Mouse (Mus musculus) ovary, postnatal 10 days (tissue): Measurements from ENCODE around the gene Gm13272.
A peak's percentile ranks its signal among the peaks of the same experiment; 100 is the strongest.
"Not testable (repeated sequence)": the region's sequence is repeated elsewhere in the genome, so short reads cannot be mapped to it uniquely, and the experiment has no call there.

Experiments
- DNase-seq: peaks from one replicate; pipeline ENCODE4 v3.0.0; 2022; ENCODE audit warnings: low spot score

The Gm13272 gene

DNA sequence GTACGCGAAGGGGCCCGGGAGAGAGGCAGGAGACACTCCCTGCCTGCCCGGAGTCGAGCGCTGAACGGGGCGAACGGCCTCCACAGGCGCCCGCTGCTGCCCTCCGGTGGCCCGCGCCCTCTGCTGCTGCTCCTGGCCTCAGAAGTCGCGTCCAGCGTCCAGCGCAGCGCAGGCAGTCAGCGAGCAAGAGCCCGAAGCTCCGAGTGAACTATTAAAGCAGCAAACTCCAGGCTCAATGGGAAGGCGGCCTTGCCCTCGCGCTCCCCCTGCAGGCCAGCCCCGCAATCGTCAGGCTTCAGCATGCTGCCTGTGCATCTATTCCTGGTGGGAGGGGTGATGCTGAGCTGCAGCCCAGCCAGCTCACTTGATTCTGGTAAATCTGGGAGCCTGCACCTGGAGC lies 5.8 kb downstream of the Gm13272 start, which contains the start of gene Gm13276:
TSS of gene Gm13276 (plus strand) at position 301 of the 400 bp plus-strand sequence.
- not testable (repeated sequence) for DNase-seq

DNA sequence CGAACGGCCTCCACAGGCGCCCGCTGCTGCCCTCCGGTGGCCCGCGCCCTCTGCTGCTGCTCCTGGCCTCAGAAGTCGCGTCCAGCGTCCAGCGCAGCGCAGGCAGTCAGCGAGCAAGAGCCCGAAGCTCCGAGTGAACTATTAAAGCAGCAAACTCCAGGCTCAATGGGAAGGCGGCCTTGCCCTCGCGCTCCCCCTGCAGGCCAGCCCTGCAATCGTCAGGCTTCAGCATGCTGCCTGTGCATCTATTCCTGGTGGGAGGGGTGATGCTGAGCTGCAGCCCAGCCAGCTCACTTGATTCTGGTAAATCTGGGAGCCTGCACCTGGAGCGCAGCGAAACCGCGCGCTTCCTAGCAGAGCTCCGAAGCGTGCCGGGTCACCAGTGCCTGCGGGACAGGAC lies 8.8 kb downstream of the Gm13272 start, which contains the start of gene Gm13277:
TSS of gene Gm13277 (plus strand) at position 231 of the 400 bp plus-strand sequence.
- DNase-seq, result not testable (repeated sequence)

DNA sequence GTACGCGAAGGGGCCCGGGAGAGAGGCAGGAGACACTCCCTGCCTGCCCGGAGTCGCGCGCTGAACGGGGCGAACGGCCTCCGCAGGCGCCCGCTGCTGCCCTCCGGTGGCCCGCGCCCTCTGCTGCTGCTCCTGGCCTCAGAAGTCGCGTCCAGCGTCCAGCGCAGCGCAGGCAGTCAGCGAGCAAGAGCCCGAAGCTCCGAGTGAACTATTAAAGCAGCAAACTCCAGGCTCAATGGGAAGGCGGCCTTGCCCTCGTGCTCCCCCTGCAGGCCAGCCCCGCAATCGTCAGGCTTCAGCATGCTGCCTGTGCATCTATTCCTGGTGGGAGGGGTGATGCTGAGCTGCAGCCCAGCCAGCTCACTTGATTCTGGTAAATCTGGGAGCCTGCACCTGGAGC lies 11.6 kb downstream of the Gm13272 start, which contains the start of gene Gm13278:
TSS of gene Gm13278 (plus strand) at position 301 of the 400 bp plus-strand sequence.
- not testable (repeated sequence) for DNase-seq

DNA sequence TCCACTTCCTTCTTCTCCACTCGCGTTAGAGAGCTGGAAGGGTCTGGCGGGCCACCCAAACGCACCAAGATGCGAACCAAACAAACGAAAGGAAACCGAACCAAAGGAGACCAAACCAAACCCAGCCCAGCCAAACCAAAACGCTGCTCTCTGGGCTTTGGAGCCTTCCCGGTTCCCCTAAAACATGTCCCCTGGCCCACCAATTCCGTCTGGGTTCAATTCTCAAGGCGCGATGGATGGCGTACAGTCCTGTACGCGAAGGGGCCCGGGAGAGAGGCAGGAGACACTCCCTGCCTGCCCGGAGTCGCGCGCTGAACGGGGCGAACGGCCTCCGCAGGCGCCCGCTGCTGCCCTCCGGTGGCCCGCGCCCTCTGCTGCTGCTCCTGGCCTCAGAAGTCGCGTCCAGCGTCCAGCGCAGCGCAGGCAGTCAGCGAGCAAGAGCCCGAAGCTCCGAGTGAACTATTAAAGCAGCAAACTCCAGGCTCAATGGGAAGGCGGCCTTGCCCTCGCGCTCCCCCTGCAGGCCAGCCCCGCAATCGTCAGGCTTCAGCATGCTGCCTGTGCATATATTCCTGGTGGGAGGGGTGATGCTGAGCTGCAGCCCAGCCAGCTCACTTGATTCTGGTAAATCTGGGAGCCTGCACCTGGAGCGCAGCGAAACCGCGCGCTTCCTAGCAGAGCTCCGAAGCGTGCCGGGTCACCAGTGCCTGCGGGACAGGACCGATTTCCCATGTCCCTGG lies 14.5 kb downstream of the Gm13272 start, which contains the start of gene Gm13275:
TSS of gene Gm13275 (plus strand) at position 552 of the 740 bp plus-strand sequence.
- peak; percentile 96 for DNase-seq

DNA sequence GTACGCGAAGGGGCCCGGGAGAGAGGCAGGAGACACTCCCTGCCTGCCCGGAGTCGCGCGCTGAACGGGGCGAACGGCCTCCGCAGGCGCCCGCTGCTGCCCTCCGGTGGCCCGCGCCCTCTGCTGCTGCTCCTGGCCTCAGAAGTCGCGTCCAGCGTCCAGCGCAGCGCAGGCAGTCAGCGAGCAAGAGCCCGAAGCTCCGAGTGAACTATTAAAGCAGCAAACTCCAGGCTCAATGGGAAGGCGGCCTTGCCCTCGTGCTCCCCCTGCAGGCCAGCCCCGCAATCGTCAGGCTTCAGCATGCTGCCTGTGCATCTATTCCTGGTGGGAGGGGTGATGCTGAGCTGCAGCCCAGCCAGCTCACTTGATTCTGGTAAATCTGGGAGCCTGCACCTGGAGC lies 17.4 kb downstream of the Gm13272 start, which contains the start of gene Gm13279:
TSS of gene Gm13279 (plus strand) at position 301 of the 400 bp plus-strand sequence.
- DNase-seq, result not testable (repeated sequence)

DNA sequence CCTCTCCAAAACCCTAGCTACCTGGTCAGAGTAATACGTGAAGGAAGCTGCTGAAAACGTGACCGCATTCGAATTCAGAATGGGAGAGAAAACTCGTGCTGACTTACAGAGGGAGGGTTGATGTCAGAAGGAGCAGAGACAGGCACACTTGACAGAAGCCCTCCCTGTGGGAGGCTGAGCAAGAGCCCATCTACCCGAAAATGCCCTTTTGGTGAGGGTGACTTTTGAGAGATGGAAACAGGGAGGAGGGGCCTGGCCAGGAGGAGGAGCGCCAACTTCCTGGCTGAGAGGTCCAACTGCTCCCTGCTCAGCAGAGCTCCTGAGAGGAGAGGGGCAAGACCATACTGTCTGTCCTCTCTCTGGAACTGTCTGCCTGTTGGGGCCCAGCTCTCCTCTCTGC lies 19.7 kb downstream of the Gm13272 start, which contains the start of gene Gm13285:
TSS of gene Gm13285 (plus strand) at position 301 of the 400 bp plus-strand sequence.
- not testable (repeated sequence) for DNase-seq

DNA sequence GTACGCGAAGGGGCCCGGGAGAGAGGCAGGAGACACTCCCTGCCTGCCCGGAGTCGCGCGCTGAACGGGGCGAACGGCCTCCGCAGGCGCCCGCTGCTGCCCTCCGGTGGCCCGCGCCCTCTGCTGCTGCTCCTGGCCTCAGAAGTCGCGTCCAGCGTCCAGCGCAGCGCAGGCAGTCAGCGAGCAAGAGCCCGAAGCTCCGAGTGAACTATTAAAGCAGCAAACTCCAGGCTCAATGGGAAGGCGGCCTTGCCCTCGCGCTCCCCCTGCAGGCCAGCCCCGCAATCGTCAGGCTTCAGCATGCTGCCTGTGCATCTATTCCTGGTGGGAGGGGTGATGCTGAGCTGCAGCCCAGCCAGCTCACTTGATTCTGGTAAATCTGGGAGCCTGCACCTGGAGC lies 23.3 kb downstream of the Gm13272 start, which contains the start of gene Gm13287:
TSS of gene Gm13287 (plus strand) at position 301 of the 400 bp plus-strand sequence.
- DNase-seq, result not testable (repeated sequence)

DNA sequence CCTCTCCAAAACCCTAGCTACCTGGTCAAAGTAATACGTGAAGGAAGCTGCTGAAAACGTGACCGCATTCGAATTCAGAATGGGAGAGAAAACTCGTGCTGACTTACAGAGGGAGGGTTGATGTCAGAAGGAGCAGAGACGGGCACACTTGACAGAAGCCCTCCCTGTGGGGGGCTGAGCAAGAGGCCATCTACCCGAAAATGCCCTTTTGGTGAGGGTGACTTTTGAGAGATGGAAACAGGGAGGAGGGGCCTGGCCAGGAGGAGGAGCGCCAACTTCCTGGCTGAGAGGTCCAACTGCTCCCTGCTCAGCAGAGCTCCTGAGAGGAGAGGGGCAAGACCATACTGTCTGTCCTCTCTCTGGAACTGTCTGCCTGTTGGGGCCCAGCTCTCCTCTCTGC lies 25.6 kb downstream of the Gm13272 start, which contains the start of gene Gm13288:
TSS of gene Gm13288 (plus strand) at position 301 of the 400 bp plus-strand sequence.
- DNase-seq, result not testable (repeated sequence)

DNA sequence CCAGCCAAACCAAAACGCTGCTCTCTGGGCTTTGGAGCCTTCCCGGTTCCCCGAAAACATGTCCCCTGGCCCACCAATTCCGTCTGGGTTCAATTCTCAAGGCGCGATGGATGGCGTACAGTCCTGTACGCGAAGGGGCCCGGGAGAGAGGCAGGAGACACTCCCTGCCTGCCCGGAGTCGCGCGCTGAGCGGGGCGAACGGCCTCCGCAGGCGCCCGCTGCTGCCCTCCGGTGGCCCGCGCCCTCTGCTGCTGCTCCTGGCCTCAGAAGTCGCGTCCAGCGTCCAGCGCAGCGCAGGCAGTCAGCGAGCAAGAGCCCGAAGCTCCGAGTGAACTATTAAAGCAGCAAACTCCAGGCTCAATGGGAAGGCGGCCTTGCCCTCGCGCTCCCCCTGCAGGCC lies 26.1 kb downstream of the Gm13272 start:
- DNase-seq, result not testable (repeated sequence)

DNA sequence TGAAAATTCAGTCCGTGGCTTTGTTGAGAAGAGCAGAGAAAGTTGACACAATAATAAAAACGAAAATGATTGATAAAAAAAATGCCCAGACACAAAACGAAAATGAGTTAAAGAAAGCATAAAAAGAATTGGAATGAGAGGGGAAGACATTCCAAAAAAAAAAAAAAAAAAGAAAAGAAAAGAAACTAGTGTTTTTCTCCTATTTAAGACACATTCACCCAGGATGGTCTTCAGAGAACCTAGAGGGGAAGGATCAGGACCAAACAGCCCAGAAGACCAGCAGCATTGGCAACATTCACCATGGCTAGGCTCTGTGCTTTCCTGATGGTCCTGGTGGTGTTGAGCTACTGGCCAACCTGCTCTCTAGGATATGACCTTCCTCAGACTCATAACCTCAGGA lies 36.3 kb downstream of the Gm13272 start, which contains the start of gene Ifna7:
TSS of gene Ifna7 (plus strand) at position 301 of the 400 bp plus-strand sequence.
- DNase-seq, result no peak

DNA sequence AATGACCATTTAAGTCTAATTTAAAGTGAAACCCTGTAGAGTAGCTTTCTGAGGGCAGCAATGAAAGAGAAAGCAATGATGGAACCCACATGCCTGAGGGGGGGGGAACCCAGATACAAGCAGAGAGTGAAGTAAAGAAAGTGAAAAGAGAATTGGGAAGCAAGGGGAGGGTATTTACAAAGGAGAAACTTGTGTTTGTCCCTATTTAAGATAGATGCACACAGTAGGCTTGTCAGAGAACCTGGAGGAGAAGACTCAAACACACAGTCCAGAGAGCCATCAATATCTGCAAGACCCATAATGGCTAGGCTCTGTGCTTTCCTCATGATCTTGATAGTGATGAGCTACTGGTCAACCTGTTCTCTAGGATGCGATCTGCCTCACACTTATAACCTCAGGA lies 40.0 kb downstream of the Gm13272 start, which contains the start of gene Ifna11:
TSS of gene Ifna11 (plus strand) at position 301 of the 400 bp plus-strand sequence.
- no peak for DNase-seq

DNA sequence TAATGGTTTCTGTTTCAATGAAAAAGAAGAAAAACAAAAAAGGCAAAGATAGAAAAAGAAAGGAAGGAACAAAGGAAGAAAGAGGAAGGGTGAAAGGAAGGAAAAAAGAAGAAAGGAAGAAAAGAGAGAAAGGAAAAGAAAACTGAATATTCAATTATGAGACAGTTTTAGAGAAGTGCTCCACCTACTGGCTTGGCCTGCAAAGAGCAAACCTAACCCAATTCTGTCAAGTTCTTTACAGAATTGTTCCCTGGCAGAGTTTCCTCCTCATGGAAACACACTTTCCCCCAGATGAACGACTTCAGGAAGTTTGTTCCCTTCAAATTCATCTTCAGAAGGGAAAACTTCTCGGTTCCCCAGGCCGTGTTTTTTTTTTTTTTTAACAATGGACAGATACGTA lies 43.3 kb downstream of the Gm13272 start:
- no peak for DNase-seq

DNA sequence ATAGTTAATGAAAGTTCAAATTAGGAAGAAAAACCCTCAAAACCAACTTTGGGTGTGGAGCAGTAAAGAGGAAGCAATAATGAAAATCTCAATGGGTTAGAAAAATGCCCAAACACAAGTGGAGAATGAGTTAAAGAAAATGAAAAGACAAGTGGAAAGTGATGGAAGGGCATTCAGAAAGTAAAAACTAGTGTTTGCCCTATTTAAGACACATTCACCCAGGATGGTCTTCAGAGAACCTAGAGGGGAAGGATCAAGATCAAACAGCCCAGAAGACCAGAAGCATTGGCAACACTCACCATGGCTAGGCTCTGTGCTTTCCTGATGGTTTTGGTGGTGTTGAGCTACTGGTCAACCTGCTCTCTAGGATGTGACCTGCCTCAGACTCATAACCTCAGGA lies 47.5 kb downstream of the Gm13272 start, which contains the start of gene Ifna6:
TSS of gene Ifna6 (plus strand) at position 301 of the 400 bp plus-strand sequence.
- not testable (repeated sequence) for DNase-seq
